Mouse (Mus musculus) neural tube, embryonic 13.5 days (tissue): Measurements from ENCODE around the gene E330017A01Rik. TPM values are rescaled to one million over a fixed set of nuclear protein-coding genes. Genes with fewer than 3 reads are reported as not detected.

Experiments
- ATAC-seq: fragments of 200-750 bp; cut with Nextera tagmentation; 2 replicates; pipeline ENCODE4 v1.8.0; 2017; ENCODE audit warnings: low read depth, mild to moderate bottlenecking, moderate TSS enrichment, moderate library complexity
- H3K27ac ChIP-seq: fragments of 300-500 bp; sonication (generic); replicated peaks from 2 replicates; pipeline ENCODE4 v1.5.1; 2015; ENCODE audit warnings: moderate library complexity, mild to moderate bottlenecking, inconsistent platforms
- H3K27me3 ChIP-seq: fragments of 300-500 bp; sonication (generic); 2 replicates; pipeline ENCODE4 v1.6.1; 2015; ENCODE audit warnings: mild to moderate bottlenecking, inconsistent platforms
- H3K36me3 ChIP-seq: fragments of 300-500 bp; sonication (generic); 2 replicates; pipeline ENCODE4 v1.6.1; 2015; ENCODE audit warnings: mild to moderate bottlenecking, inconsistent platforms
- H3K4me1 ChIP-seq: fragments of 300-500 bp; sonication (generic); replicated peaks from 2 replicates; pipeline ENCODE4 v1.6.1; 2015; ENCODE audit warnings: inconsistent platforms
- H3K4me2 ChIP-seq: fragments of 300-500 bp; sonication (generic); 2 replicates; pipeline ENCODE4 v1.6.1; 2015; ENCODE audit warnings: inconsistent platforms, mild to moderate bottlenecking, moderate library complexity
- H3K4me3 ChIP-seq: fragments of 300-500 bp; sonication (generic); 2 replicates; pipeline ENCODE4 v1.5.1; 2015; ENCODE audit warnings: mild to moderate bottlenecking, inconsistent platforms
- H3K9ac ChIP-seq: fragments of 300-500 bp; sonication (generic); 2 replicates; pipeline ENCODE4 v1.6.1; 2015; ENCODE audit warnings: moderate library complexity, mild to moderate bottlenecking, inconsistent platforms
- H3K9me3 ChIP-seq: fragments of 300-500 bp; sonication (generic); 2 replicates; pipeline ENCODE4 v1.6.1; 2016; ENCODE audit warnings: inconsistent platforms
- WGBS: fragments of 180-500 bp; shearing (Covaris S2); methylation state at CpG from one replicate; pipeline ENCODE4 v1.1.7; 2015; 5-methylcytosine and 5-hydroxymethylcytosine counted together
- polyA plus RNA-seq: library from polyadenylated mRNA; unstranded; fragments of >200 nt; fragmentation: Nextera tagmentation; extraction: Ambion mirVana; gene quantifications from 2 replicates; pipeline ENCODE4 v1.2.1, GENCODE M21; 2015

The E330017A01Rik gene
- polyA plus RNA-seq, 1 experiment from 2014 or later = 0.24 TPM

- no peaks in the 10 kb centered on the region for H3K4me1 ChIP-seq
- WGBS = 87% methylated on average over 3 of the region's 3 CpGs
- H3K27ac ChIP-seq = no peak overlapping the region
- H3K36me3 ChIP-seq = no peaks in the 10 kb centered on the region
- H3K9me3 ChIP-seq = no peaks in the 10 kb centered on the region
- H3K27me3 ChIP-seq = no peaks in the 10 kb centered on the region
- H3K9ac ChIP-seq = no peak overlapping the region
- no peak overlapping the region for H3K4me2 ChIP-seq
- ATAC-seq = no peak
- no peak overlapping the region for H3K4me3 ChIP-seq
Observed at GRCm38 (mm10) chr16:58622377-58622776, 16.2 kb downstream of the E330017A01Rik start.

GRCm38 (mm10) chr16:58617346-58617745, 21.2 kb downstream of the E330017A01Rik start:
- Histone ChIP-seq H3K27ac (no peak overlapping the region), H3K27me3 (no peaks in the 10 kb centered on the region), H3K4me1 (no peaks in the 10 kb centered on the region), H3K4me3 (no peak overlapping the region), H3K36me3 (no peaks in the 10 kb centered on the region), H3K9ac (no peak overlapping the region), H3K4me2 (no peak overlapping the region), H3K9me3 (no peaks in the 10 kb centered on the region)
- ATAC-seq = no peak

- Histone ChIP-seq H3K4me3 (no peak within 1 kb of the TSS), H3K4me1 (no peaks in the 10 kb centered on the region), H3K4me2 (no peak within 1 kb of the TSS), H3K36me3 (no peaks in the 10 kb centered on the region), H3K9ac (no peak within 1 kb of the TSS), H3K9me3 (no peaks in the 10 kb centered on the region), H3K27me3 (no peaks in the 10 kb centered on the region), H3K27ac (no peak within 1 kb of the TSS)
- 91% methylated on average over 6 of the region's 6 CpGs for WGBS
- ATAC-seq = no peak
Observed at GRCm38 (mm10) chr16:58616878-58617277, 21.7 kb downstream of the E330017A01Rik start, which contains the start of gene Gm813. Gm813 (minus strand) TSS chr16:58616978.

GRCm38 (mm10) chr16:58612969-58613368, 25.6 kb downstream of the E330017A01Rik start:
- no peaks in the 10 kb centered on the region for H3K4me1 ChIP-seq
- no peaks in the 10 kb centered on the region for H3K36me3 ChIP-seq
- WGBS = 70% methylated on average over 3 of the region's 3 CpGs
- no peak overlapping the region for H3K4me3 ChIP-seq
- no peaks in the 10 kb centered on the region for H3K27me3 ChIP-seq
- no peak overlapping the region for H3K4me2 ChIP-seq
- no peak overlapping the region for H3K9ac ChIP-seq
- H3K27ac ChIP-seq = no peak overlapping the region
- no peak for ATAC-seq
- no peaks in the 10 kb centered on the region for H3K9me3 ChIP-seq

- Histone ChIP-seq H3K27ac (no peak overlapping the region), H3K4me1 (no peaks in the 10 kb centered on the region), H3K9ac (no peak overlapping the region), H3K9me3 (no peaks in the 10 kb centered on the region), H3K4me2 (no peak overlapping the region), H3K4me3 (no peak overlapping the region), H3K27me3 (no peaks in the 10 kb centered on the region), H3K36me3 (no peaks in the 10 kb centered on the region)
- ATAC-seq = no peak
- WGBS = 76% methylated on average over 5 of the region's 5 CpGs
Observed at GRCm38 (mm10) chr16:58607101-58607500, 31.4 kb downstream of the E330017A01Rik start.

GRCm38 (mm10) chr16:58604680-58605079, 33.9 kb downstream of the E330017A01Rik start:
- H3K4me1 ChIP-seq = no peaks in the 10 kb centered on the region
- no peaks in the 10 kb centered on the region for H3K27me3 ChIP-seq
- H3K27ac ChIP-seq = no peak overlapping the region
- no peaks in the 10 kb centered on the region for H3K9me3 ChIP-seq
- H3K4me3 ChIP-seq = no peak overlapping the region
- no peaks in the 10 kb centered on the region for H3K36me3 ChIP-seq
- H3K4me2 ChIP-seq = no peak overlapping the region
- H3K9ac ChIP-seq = no peak overlapping the region
- no peak for ATAC-seq

GRCm38 (mm10) chr16:58603831-58604230, 34.7 kb downstream of the E330017A01Rik start:
- no peaks in the 10 kb centered on the region for H3K36me3 ChIP-seq
- no peak for ATAC-seq
- 88% methylated on average over 2 of the region's 2 CpGs for WGBS
- no peak overlapping the region for H3K9ac ChIP-seq
- no peaks in the 10 kb centered on the region for H3K9me3 ChIP-seq
- H3K4me3 ChIP-seq = no peak overlapping the region
- no peaks in the 10 kb centered on the region for H3K4me1 ChIP-seq
- H3K27me3 ChIP-seq = no peaks in the 10 kb centered on the region
- H3K4me2 ChIP-seq = no peak overlapping the region
- H3K27ac ChIP-seq = no peak overlapping the region

- no peak for ATAC-seq
- H3K9ac ChIP-seq = no peak overlapping the region
- H3K27ac ChIP-seq = no peak overlapping the region
- no peaks in the 10 kb centered on the region for H3K27me3 ChIP-seq
- 93% methylated on average over 6 of the region's 6 CpGs for WGBS
- H3K9me3 ChIP-seq = no peaks in the 10 kb centered on the region
- no peak overlapping the region for H3K4me2 ChIP-seq
- no peaks in the 10 kb centered on the region for H3K4me1 ChIP-seq
- no peaks in the 10 kb centered on the region for H3K36me3 ChIP-seq
- H3K4me3 ChIP-seq = no peak overlapping the region
Observed at GRCm38 (mm10) chr16:58600846-58601245, 37.7 kb downstream of the E330017A01Rik start.

- H3K9me3 ChIP-seq = peaks cover 3% of the 10 kb centered on the region; the same call in 1 of the 2 replicates
- H3K4me3 ChIP-seq = no peak overlapping the region
- ATAC-seq = no peak
- H3K4me2 ChIP-seq = no peak overlapping the region
- 83% methylated on average over 3 of the region's 3 CpGs for WGBS
- no peaks in the 10 kb centered on the region for H3K27me3 ChIP-seq
- H3K9ac ChIP-seq = no peak overlapping the region
- H3K27ac ChIP-seq = no peak overlapping the region
- no peaks in the 10 kb centered on the region for H3K4me1 ChIP-seq
- no peaks in the 10 kb centered on the region for H3K36me3 ChIP-seq
Observed at GRCm38 (mm10) chr16:58591299-58591698, 47.2 kb downstream of the E330017A01Rik start.

- ATAC-seq = no peak
- no peaks in the 10 kb centered on the region for H3K27me3 ChIP-seq
- H3K9ac ChIP-seq = no peak overlapping the region
- H3K4me1 ChIP-seq = no peaks in the 10 kb centered on the region
- no peaks in the 10 kb centered on the region for H3K36me3 ChIP-seq
- H3K4me3 ChIP-seq = no peak overlapping the region
- H3K9me3 ChIP-seq = peaks cover 3% of the 10 kb centered on the region; the same call in 1 of the 2 replicates
- no peak overlapping the region for H3K4me2 ChIP-seq
- H3K27ac ChIP-seq = no peak overlapping the region
Observed at GRCm38 (mm10) chr16:58589444-58589843, 49.1 kb downstream of the E330017A01Rik start.

Other genes with a start within 250 kb of the E330017A01Rik start
- 4.8 and 5.9 TPM in 2 replicates for gene Dcbld2, start 230.3 kb downstream of the E330017A01Rik start, polyA plus RNA-seq
- gene St3gal6, start 114.5 kb downstream of the E330017A01Rik start, polyA plus RNA-seq = 7.1 and 9.7 TPM in 2 replicates
- not detected in 2 replicates for gene Gm813, start 21.8 kb downstream of the E330017A01Rik start, polyA plus RNA-seq
- gene Cpox, start 31.6 kb upstream of the E330017A01Rik start, polyA plus RNA-seq = 15.4 and 15.5 TPM in 2 replicates
- gene Gpr15, start 80.3 kb upstream of the E330017A01Rik start, polyA plus RNA-seq = not detected in 2 replicates
- gene Cldnd1, start 89.2 kb upstream of the E330017A01Rik start, polyA plus RNA-seq = 141 and 155 TPM in 2 replicates
- gene Olfr172, start 124.4 kb upstream of the E330017A01Rik start, polyA plus RNA-seq = not detected in 2 replicates
- not detected in 2 replicates for gene Olfr173, start 161.5 kb upstream of the E330017A01Rik start, polyA plus RNA-seq
- not detected in 2 replicates for gene Olfr175-ps1, start 188.0 kb upstream of the E330017A01Rik start, polyA plus RNA-seq
- gene Olfr177, start 236.0 kb upstream of the E330017A01Rik start, polyA plus RNA-seq = not detected in 2 replicates